Mouse (Mus musculus) left cerebral cortex, adult 2 months (tissue): ENCODE results near the gene A430078G23Rik. TPM values are rescaled to one million over a fixed set of nuclear protein-coding genes. Genes with fewer than 3 reads are reported as not detected.

ENCODE experiments used
- DNase-seq, 2 experiments: peaks; one replicate each; pipeline ENCODE4 v3.0.0; 2021 to 2022; ENCODE audit warnings: low spot score in 2 of 2, mixed read lengths in 1 of 2; ENCODE audit errors: extremely low spot score in 1 of 2
- H3K27ac ChIP-seq: fragments of 200-600 bp; 2 replicates; pipeline ENCODE4 v1.8.1; 2022
- H3K4me3 ChIP-seq: fragments of 200-600 bp; 2 replicates; pipeline ENCODE4 v1.8.1; 2022
- CTCF ChIP-seq: fragments of 200-600 bp; IDR thresholded peaks from 2 replicates; pipeline ENCODE4 v1.8.1; 2022; ENCODE audit warnings: antibody characterized with exemption, mild to moderate bottlenecking, moderate library complexity
- intact Hi-C: fragments of 180-260 bp; cut with DNase I; formaldehyde crosslinking; loops from one replicate; pipeline ENCODE4 v1.15.1; 2025
- total RNA-seq, 2 experiments: library from RNA; stranded (reverse); gene quantifications; 2 replicates each; pipeline ENCODE4 v1.2.3; 2021

A430078G23Rik gene
- total RNA-seq, 2 experiments from 2014 or later: 0.23 TPM; not detected in 1

- Histone ChIP-seq H3K27ac (peak within 1 kb of the TSS; percentile 79), H3K4me3 (peak within 1 kb of the TSS; percentile 82)
- DNase-seq: peak; percentile 86 to 88
- TF ChIP-seq CTCF: no peak; the same call in 1 of the 2 replicates
- intact Hi-C loops: no loop called here
Observed at GRCm38 (mm10) chr8:3392771-3393710, 39.8 kb downstream of the A430078G23Rik start, which contains the start of gene Arhgef18. Gene Arhgef18 (plus strand): TSS chr8:3393006.

- intact Hi-C loops: no loop called here
- no peak overlapping the region for H3K27ac ChIP-seq
- no peak overlapping the region for H3K4me3 ChIP-seq
- TF ChIP-seq CTCF: no peak
- DNase-seq: no peak
Observed at GRCm38 (mm10) chr8:3394600-3394999, 41.4 kb downstream of the A430078G23Rik start.

- no peak overlapping the region for H3K4me3 ChIP-seq
- intact Hi-C loops: no loop called here
- H3K27ac ChIP-seq: no peak overlapping the region
- no peak for DNase-seq
- no peak for TF ChIP-seq CTCF
Observed at GRCm38 (mm10) chr8:3395246-3395645, 42.0 kb downstream of the A430078G23Rik start.

GRCm38 (mm10) chr8:3397597-3397996, 44.4 kb downstream of the A430078G23Rik start:
- Histone ChIP-seq H3K27ac (no peak overlapping the region), H3K4me3 (no peak overlapping the region)
- no peak for DNase-seq
- intact Hi-C loops: no loop called here
- TF ChIP-seq CTCF: no peak

GRCm38 (mm10) chr8:3400509-3400908, 47.3 kb downstream of the A430078G23Rik start:
- intact Hi-C loops: no loop called here
- DNase-seq: no peak
- TF ChIP-seq CTCF: no peak
- Histone ChIP-seq H3K27ac (no peak overlapping the region), H3K4me3 (no peak overlapping the region)

GRCm38 (mm10) chr8:3407417-3407816, 54.2 kb downstream of the A430078G23Rik start:
- H3K27ac ChIP-seq: no peak overlapping the region
- no peak for DNase-seq
- intact Hi-C loops: no loop called here
- H3K4me3 ChIP-seq: no peak overlapping the region
- TF ChIP-seq CTCF: no peak

- TF ChIP-seq CTCF: no peak
- Histone ChIP-seq H3K27ac (no peak overlapping the region), H3K4me3 (no peak overlapping the region)
- no peak for DNase-seq
- intact Hi-C loops: no loop called here
Observed at GRCm38 (mm10) chr8:3411085-3411484, 57.9 kb downstream of the A430078G23Rik start.

GRCm38 (mm10) chr8:3411901-3412301, 58.7 kb downstream of the A430078G23Rik start:
- H3K27ac ChIP-seq: no peak overlapping the region
- no peak for DNase-seq
- no peak overlapping the region for H3K4me3 ChIP-seq
- intact Hi-C loops: no loop called here
- TF ChIP-seq CTCF: no peak

GRCm38 (mm10) chr8:3412816-3413215, 59.6 kb downstream of the A430078G23Rik start:
- intact Hi-C loops: no loop called here
- H3K27ac ChIP-seq: no peak overlapping the region
- DNase-seq: no peak
- H3K4me3 ChIP-seq: no peak overlapping the region
- TF ChIP-seq CTCF: no peak

GRCm38 (mm10) chr8:3414639-3415190, 61.5 kb downstream of the A430078G23Rik start:
- Histone ChIP-seq H3K27ac (no peak overlapping the region), H3K4me3 (no peak overlapping the region)
- intact Hi-C loops: no loop called here
- TF ChIP-seq CTCF: no peak
- no peak for DNase-seq

- Histone ChIP-seq H3K27ac (no peak overlapping the region), H3K4me3 (no peak overlapping the region)
- intact Hi-C loops: no loop called here
- no peak; the same call in 1 of the 2 replicates for TF ChIP-seq CTCF
- DNase-seq: no peak
Observed at GRCm38 (mm10) chr8:3415259-3415658, 62.0 kb downstream of the A430078G23Rik start.

- no peak for DNase-seq
- TF ChIP-seq CTCF: no peak
- Histone ChIP-seq H3K4me3 (no peak overlapping the region), H3K27ac (no peak overlapping the region)
- intact Hi-C loops: no loop called here
Observed at GRCm38 (mm10) chr8:3415661-3416060, 62.4 kb downstream of the A430078G23Rik start.
